Mouse (Mus musculus) spleen, adult 2 months (tissue): ENCODE measurements around the gene Nrg4.

ENCODE experiments used
- CTCF ChIP-seq: fragments of 200-500 bp; IDR thresholded peaks from 2 replicates; pipeline ENCODE4 v1.5.1; 2011; ENCODE audit warnings: mild to moderate bottlenecking, inconsistent platforms; ENCODE audit not compliant: insufficient read depth, insufficient read length, insufficient replicate concordance; ENCODE audit errors: extremely low read depth
- POLR2A ChIP-seq: fragments of 200-500 bp; IDR thresholded peaks from 2 replicates; pipeline ENCODE4 v1.6.1; 2011; ENCODE audit warnings: low read depth, low read length, inconsistent platforms

- TF ChIP-seq POLR2A (no peak), CTCF (no peak)
Measured at GRCm38 (mm10) chr9:55308455-55308854, 18.2 kb downstream of the Nrg4 start.
